Mouse (Mus musculus) lung, postnatal 10 days (tissue): ENCODE results near the gene Atp1b1.

Source experiments
- DNase-seq: peaks from one replicate; pipeline ENCODE4 v3.0.0; 2021

Atp1b1 gene

DNA sequence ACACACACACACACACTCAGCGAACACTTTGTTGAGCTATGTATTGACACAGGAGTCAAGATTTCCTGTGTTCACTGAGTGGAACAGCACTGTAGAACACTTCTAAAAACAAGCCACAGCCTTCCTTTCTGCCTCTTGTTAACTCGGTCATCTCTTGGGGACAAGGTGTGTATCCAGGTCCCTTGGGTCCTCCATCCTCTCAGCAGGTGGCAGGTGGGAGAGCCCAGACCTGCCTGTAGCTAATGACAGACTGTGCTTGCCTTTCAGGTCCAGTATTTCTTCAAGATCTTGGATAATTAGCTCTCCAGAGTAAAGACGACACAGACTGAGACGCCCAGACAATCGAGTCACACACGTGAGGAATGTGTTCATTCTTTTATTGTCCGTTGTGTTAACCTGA lies 21.4 kb downstream of the Atp1b1 start:
- DNase-seq, result no peak

DNA sequence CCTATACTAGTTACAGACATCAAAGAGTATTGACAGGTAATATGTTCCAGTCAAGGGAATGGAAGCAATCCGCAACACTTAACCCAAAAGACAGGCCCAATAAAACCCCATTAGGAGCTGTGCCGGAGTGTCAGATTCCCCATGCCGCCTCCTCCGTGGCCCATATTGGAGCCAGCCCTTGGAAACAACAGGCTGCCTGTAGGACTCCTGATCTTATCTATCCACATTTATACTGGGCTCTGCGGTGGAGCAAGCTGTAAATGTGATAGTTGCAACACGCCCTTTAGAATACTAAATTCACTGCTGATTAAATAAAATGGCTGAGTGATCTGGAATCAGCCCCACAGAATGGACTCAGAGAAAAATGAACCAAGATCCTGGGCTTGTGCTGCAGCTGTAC lies 24.1 kb downstream of the Atp1b1 start:
- no peak for DNase-seq

DNA sequence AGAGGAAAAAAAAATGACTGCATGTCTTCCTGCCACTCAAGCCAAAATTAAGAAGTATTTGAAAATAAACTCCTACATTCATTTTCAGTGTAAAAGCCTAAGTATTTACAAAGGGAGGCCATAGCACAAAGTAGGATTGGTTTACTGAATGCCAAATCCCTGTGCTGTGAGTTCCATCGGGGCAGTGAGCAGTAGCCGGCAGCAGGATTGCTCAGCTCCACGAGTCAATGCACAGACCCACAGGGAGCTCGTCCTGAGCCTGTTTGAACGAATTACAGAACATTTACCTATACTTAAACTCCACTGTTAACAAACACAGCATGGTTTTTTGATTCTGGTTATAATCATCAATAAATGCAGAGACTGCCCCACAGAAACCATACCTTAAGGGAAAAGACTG lies 25.5 kb downstream of the Atp1b1 start:
- DNase-seq, result no peak

DNA sequence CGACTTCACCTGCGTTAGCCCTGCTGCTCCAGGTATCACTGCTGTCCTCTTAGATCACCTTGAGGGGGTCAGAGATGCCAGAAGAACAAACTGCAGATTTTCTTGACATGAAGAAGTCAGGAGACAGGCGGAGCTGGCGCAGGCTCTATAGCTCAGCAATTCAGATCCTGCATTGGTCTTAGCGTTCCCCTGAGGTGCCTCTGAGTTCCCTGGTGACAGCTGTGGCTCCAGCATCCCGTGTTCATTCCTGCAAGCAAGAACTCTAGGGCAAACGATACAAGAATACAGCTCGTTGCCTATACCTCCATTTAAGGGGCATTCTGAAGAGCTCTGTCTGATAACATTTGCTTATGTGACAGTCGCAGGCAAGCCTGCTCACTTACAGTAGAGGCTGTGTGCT lies 29.5 kb downstream of the Atp1b1 start:
- DNase-seq, result no peak

DNA sequence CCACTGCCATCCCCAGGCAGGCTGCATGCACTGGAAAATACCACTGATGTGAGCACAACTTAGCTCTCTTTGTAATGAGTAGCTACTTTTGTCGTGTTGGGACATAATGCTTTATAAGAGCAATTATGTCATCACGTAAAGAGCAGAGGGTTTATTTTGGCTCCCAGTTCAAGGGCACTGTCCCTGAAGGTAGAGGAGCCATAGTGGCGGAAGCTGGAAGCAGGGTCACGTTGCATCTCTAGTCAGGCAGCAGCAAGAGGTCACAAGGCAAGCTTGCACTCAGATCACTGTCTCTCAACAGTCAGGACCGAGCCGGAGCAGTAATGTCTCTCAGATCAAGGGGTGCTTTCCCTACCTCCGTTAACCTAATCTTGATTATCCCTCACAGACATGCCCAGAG lies 30.4 kb downstream of the Atp1b1 start:
- no peak for DNase-seq

DNA sequence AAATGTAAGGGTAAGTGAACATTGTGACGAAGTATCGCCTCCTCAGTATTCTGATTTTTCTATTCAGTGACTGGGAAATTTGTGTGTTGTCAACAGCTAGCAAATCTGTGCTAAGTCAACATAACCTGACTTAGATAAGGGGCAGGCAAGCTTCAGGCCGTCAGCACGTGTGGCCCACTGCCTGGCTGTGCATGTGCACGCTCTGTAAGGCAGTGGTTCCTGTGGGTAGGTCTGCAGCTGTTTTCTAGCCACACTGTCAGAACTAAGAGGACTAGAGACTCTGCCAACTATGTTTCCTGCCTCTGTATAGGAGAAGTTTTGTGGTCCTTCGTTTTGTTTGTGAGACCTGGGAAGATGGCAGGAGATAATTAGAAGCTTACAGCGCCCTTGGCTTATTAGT lies 31.9 kb downstream of the Atp1b1 start:
- no peak for DNase-seq

DNA sequence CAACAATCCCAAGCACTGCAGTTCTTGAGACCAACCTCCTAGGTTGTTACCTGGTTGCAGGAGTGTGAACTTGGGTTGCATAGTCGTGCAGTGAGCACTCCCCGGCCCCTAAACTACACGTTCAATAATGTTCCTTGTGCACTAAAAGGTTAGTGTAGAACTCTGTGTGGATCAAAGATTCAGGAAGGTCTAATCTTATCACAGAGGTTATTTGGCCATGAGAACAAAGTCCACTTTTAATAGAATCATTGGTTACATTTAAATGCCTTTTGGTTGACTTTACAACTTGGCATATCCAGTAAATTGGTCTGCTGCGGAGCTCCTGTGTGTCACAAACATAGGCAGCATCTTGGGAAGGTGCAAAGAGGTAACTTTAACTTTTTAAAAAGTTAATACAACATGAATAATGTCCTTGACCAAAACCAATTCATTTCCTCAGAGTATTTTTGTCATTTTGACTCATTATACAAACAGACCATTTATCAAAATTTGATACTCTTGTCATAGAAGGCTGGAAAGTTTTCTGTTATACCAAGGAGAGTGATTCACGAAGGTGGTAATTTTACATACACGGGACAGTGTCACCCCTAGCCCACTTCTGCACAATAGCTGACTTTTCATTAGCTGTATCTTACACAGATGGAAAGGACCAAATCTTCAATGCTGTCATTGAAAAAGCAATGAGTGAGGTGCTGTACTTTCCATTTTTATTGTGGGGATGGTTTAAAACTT lies 37.4 kb downstream of the Atp1b1 start:
- DNase-seq, result no peak

DNA sequence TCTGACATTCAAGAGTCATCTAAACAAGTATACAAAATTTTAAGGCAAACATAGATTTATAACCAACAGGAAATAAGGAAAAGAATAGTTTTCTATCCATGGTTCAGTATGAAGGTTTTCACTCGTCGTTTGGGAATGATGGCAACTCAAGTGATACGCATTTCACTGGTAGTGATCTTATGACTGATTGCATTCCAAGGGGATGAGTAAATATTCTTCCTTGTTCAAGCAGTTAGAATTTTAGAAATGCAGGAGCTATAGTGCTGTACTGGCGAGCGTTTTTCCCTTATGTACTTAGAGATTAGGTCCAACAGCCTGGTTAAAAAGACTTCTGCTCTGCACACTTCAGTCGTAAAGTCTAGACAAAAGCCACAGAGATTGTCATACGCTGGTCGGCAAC lies 38.8 kb downstream of the Atp1b1 start:
- DNase-seq, result no peak

DNA sequence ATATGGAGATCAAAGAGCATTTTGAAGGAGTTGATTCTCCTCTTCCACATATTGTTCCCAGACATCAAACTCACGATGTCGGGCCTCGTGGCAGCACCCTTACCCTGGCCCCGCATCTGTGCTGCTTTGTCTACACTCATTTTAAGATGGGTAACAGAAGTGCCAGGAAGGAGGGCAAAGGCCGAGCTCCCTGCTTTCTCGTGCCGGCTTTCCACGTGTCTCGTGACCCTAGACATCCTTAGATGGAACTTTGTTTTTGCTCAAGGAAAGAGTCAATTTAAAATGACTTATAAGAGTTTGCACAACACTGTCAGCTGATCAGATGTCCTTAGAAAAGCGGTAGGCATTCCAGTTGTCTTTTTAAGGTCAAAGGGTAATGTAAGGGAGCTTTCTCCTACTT lies 39.8 kb downstream of the Atp1b1 start:
- DNase-seq, result no peak

DNA sequence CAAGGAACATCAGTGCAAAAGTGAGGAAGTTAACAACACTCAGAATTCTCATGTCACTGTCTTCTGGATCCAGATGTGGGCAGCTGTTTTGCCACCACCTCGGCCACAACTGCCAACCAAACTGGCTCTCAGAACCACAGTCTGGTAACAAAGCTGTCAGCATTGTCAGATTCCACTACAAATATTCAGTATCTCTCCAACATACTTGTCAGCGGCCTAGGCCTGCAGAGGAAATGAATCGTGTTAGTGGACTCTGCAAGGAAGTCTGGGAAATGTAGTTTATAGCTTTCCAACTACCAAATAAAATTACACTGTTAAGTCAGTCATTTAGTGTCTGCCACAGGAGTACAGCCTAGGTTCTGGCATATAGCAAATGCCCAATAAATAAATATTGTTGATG lies 40.6 kb downstream of the Atp1b1 start:
- DNase-seq, result peak; percentile 9

DNA sequence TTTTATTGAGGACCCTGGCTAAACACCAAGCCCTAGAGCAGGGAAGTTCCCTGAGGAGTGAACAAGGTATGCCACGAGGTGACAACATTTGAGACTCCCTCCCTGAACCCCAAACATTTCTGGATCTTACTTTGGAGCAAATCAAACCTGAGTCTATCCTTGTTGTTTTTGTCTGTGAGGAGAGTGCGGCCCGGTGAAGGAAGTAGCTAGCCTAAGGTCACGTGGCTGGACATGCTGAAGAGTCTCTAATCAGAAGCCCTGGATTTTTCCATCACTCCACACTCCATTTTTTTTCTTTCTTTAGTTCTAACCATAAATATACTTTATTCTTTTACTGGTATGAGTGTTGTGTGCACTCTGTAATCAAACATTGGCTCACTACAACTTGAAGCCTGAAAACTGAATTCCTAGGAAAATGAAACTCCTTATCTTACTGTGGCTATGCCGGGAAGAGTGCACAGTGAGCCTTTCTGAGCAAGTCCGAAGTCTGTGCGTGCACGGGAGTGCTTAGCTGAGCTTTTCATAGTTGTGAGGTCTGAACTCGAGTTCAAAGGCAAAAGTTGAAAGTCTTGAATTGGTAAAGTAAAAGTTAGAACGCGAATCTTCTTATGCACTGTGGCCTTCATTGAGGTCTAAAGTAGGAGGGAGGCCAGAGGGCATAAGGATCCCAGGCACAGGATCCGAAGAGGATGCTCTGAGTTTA lies 41.3 kb downstream of the Atp1b1 start:
- no peak for DNase-seq

DNA sequence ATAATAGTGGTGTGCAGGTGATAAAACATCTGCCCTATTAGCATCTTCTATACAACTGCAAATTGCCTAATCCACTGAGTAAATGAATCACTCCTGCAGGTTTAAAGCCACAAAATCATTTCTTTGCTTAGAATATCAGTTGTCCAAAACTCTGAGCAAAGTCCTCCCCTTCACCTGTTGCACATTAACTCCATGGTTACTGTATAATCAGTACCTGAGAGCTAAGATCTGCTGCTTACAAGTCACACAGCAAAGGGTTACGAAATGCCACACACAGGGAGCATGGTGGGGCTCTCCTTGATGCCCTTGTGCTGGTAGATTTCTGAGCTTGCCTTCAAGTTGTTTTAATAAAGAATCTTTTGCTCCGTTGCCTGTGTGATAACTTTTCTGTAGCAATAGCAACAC lies 42.8 kb downstream of the Atp1b1 start:
- DNase-seq, result no peak

DNA sequence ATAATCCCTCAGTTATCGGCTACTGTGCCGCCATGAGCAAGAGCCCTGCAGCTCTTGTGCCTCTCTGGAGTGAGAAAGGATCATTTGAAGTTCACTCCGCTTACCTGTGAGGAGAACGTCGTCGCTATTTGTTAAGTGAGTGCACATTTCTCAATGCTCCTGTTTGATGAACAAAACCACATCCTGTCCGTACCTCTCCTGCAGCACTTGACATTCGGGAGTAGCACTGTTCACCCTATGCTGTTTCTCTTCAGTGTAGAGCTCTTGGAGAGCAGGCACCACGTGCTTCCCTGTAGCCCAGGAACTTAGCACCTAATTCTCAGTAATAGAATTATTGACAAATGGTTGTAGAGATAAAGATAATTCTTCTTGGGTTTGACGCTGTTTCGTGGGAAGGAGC lies 44.5 kb downstream of the Atp1b1 start:
- peak; percentile 18 for DNase-seq

DNA sequence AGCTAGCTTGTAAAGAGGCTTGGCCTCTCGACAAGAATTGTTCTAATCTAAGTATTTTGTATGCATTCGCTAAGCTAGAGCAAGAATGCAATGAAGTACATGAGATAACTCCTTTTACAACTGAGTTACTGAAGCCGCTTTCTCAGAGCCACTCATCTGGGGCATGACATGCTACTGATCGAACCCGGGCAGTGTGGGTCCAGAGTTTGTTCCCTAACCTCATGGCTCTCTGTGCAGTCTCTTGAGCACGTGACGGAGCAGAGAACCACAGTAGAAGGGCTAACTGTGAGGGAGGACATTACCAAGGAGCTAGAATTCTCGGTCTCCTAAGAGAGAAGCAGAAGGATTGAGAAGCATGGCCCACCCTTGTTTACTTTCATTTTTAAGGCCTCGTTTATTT lies 45.2 kb downstream of the Atp1b1 start:
- DNase-seq, result no peak

DNA sequence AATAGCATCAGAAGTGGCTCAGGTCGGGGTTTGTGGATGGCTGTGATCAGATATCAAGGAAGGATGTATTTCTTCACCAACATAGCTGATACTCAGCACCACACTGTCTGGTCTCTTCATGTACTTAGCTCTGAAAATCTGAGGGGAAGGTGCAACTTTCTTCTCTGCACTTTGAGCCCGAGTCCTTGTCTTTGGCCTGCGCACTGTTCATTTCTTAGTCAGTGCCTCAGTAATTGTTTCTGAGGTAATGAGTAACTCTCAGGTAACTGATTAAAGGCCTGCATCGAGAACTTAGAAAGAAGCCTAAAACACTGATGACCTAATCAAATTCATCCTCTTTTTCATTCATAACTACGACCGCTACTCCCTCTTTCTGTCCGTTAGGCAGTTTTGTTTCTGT lies 46.8 kb downstream of the Atp1b1 start:
- no peak for DNase-seq

DNA sequence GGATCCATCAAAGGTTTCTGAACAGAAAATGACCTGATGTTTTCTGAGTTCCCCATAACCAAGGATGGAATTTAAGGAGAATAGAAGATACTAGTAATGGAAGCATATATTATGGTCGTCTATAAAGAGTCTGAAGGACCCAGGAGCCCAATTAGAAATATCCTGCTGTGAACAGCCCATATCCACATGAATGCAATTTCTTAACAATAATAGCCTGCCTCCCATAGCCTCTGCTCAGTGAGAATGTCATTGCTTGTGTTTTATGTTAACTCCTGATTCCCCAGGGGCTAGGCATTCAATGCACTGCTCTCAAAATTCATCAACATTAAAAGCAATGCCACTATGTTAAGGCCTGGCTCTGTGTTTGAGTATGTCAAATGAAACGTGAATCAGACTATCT lies 49.5 kb downstream of the Atp1b1 start:
- no peak for DNase-seq

DNA sequence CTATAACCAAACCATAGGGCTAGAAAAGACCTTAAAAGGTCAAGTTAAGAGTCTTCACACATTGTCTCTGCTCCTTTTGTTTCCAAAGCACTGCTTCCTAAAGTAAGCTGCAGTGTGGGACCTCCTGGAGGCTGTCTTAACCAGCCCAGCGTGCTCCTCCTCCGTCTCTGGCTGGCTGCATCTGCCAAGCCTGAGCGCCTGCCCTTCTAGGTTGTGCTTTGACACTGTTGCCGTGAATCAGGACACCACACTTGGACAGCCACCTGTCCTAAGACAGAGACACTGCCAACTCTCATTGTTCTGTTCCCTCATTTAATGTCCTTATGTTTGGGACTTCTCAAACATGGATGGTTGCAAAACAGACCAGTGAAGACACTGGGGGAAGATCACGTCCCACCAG lies 51.6 kb downstream of the Atp1b1 start:
- no peak for DNase-seq

DNA sequence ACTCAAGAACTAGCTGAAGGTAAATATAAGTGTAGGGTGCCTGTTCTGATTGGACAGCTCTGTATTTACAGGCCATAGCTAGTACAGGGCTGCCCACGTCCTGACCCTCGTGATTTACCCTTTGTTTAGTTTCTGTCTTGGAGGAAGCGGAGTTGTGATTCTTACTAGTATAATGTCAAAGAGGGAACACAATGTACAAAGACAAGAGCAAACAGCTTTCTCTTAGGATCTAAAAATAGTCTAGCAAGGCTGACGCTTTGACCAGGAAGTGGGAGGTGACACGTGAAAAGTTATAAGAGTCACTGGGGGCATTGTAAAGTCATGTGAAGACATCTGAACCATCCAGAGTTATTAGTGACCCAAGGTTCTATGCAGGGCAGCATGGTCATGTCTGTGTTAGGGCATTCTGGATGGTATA lies 52.8 kb downstream of the Atp1b1 start:
- peak; percentile 24 for DNase-seq

DNA sequence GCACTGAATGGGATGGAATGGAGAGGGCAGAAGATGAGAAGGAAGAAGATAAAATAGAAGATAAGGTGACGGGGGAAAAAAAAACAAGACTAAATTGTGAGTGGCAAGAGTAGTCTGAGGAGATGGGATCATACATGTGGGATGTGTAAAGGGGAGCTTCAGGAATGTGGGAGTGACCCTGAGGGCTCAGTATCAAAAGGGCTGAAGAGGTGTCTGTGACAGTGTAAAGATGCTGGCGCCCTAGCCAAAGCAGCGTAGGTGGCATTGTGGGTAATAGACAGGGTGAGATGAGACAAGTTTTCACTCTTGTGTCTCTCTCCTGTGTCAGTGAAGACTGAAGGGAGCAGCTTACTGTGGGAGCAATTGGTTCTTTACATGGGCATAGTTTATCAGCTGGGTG lies 58.6 kb downstream of the Atp1b1 start:
- peak; percentile 8 for DNase-seq

DNA sequence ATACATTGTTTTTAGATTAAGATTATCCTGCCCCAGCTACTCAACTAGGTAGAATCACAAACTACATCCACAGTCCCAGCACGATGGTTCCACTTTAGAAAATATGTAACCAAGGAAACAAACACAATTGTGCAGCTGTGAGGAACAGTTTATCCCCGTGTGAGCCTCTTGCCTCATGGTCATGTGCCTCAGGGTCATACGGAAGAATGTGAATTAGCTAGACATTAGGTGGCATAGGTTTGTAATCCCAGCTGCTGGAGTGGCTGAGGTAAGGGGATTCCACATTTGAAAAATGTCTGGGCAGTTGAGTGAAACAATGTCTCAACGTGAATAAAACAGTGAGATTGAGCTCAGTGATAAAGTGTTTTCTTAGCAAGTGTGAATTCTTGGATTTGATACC lies 60.5 kb downstream of the Atp1b1 start:
- no peak for DNase-seq

DNA sequence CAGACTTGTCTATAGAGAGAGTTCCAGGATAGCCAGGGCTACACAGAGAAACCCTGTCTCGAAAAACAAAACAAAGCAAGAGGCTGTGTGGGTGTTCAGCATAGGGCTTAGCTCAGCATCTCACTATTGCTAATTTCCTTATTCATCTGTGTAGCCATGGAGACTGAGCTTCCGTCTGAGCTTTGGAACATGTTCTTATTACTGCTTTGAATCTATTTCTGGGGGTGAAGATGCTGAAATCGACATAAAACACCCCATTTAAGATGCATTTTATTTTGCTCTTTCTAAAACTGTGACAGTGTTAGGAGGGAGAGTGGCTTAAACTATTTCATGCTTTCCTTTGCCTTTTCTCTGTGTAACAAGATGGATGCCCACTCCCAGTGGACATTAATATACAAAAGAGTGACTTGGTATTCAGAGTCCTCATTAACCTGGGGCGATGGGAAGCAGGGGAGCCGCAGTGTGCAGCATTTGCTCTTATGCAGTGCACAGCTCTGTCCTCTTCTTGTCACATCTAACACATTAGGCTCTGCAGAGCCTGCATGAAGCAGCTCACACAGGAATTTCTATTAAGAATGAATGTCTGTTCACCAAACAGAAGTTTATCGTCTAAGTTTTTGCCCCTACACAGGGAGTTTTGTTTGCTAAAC lies 62.9 kb downstream of the Atp1b1 start:
- no peak for DNase-seq

DNA sequence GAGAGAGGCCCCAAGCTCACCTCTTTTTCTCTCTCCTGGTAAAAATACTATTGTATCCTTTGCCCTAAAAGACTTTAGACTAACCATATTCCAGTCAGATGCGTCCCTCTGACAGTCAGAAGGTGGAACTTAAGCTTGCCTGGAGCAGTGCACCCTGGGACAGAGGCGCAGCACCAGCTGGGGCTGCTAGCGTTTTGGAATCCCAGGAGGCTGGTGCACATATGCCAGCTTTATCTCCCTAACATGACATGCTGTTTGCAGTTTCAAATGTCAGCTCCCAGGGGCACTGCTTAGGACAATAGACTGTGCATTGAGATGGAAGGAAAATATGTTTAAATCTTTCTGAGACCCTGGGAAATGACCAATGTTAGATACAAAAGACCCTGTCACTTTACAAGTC lies 66.0 kb downstream of the Atp1b1 start:
- DNase-seq, result no peak

DNA sequence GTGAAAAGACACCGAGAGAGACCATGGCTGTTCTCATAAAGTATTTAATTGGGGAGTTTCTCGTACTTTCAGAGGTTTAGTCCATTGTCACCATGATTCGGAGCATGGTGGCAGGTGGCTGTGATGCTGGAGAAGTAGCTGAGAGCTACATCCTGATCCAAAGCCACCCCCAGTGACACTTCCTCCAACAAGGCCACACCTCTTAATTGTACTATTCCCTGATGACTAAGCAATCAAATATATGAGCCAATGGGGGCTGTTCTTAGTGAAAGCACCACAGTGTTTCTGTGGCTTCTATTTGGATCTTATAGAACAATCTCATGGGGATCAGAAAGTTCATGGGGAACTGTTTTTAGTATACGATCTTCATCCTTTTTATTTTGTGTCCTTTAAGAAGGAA lies 68.4 kb downstream of the Atp1b1 start:
- no peak for DNase-seq
